Mouse (Mus musculus) lung, embryonic 16.5 days (tissue): ENCODE measurements around the gene Col5a1. TPM values are rescaled to one million over a fixed set of nuclear protein-coding genes. Genes with fewer than 3 reads are reported as not detected.

Experiments used
- ATAC-seq: fragments of 200-750 bp; cut with Nextera tagmentation; 2 replicates; pipeline ENCODE4 v1.8.0; 2017; ENCODE audit warnings: low read depth, mild to moderate bottlenecking, moderate library complexity
- H3K27ac ChIP-seq: fragments of 300-500 bp; sonication (generic); 2 replicates; pipeline ENCODE4 v1.5.1; 2014; ENCODE audit warnings: mild to moderate bottlenecking, control low read depth, low read length
- H3K27me3 ChIP-seq: fragments of 300-500 bp; sonication (generic); 2 replicates; pipeline ENCODE4 v1.6.1; 2014; ENCODE audit warnings: low read depth, low read length, mixed read lengths; ENCODE audit not compliant: control insufficient read depth, insufficient read depth
- H3K36me3 ChIP-seq: fragments of 300-500 bp; sonication (generic); 2 replicates; pipeline ENCODE4 v1.6.1; 2014; ENCODE audit warnings: low read length; ENCODE audit not compliant: control insufficient read depth, insufficient read depth
- H3K4me1 ChIP-seq: fragments of 300-500 bp; sonication (generic); replicated peaks from 2 replicates; pipeline ENCODE4 v1.6.1; 2014; ENCODE audit warnings: low read length, mixed read lengths; ENCODE audit not compliant: control insufficient read depth, insufficient read depth
- H3K4me2 ChIP-seq: fragments of 300-500 bp; sonication (generic); 2 replicates; pipeline ENCODE4 v1.6.1; 2014; ENCODE audit warnings: low read depth, low read length, control low read depth
- H3K4me3 ChIP-seq: fragments of 300-500 bp; sonication (generic); 2 replicates; pipeline ENCODE4 v1.5.1; 2014; ENCODE audit warnings: mild to moderate bottlenecking, low read length, control low read depth
- H3K9ac ChIP-seq: fragments of 300-500 bp; sonication (generic); 2 replicates; pipeline ENCODE4 v1.6.1; 2014; ENCODE audit warnings: low read length, control low read depth
- H3K9me3 ChIP-seq: fragments of 300-500 bp; sonication (generic); 2 replicates; pipeline ENCODE4 v1.6.1; 2016; ENCODE audit warnings: low read length; ENCODE audit not compliant: control insufficient read depth
- WGBS: fragments of 180-500 bp; shearing (Covaris S2); extraction: QIAGEN DNeasy Blood & Tissue Kit; methylation state at CpG from one replicate; pipeline ENCODE4 v1.1.7; 2014; 5-methylcytosine and 5-hydroxymethylcytosine counted together
- polyA plus RNA-seq: library from polyadenylated mRNA; unstranded; fragments of >200 nt; fragmentation: Nextera tagmentation; extraction: Ambion mirVana; gene quantifications from 2 replicates; pipeline ENCODE4 v1.2.1, GENCODE M21; 2015

The Col5a1 gene
- polyA plus RNA-seq = 66.2 and 69.5 TPM in 2 replicates

DNA sequence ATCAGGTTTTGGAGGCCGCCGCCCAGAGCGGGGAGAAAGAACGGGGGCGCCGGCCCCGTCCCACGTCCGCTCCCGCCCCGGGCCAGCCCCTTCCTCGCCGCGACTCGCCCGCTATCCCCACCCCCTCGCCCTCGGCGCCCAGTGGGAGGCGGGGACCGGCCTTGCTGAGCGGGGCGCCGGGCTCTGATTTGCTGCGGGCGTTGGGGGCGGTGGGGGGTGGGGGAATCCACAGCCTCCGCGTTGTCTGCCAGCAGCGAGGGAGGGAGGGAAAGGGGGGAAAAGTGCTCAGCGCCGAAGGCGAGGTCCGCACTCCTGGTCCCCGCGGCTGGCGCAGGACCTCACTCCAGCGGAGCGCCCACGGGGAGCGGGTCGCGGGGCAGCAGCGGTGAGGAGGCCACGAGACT lies at the start of gene Col5a1:
Gene Col5a1 (plus strand): TSS at position 278 of the 404 bp plus-strand sequence.
- Histone ChIP-seq H3K9me3 (no peaks in the 10 kb centered on the region), H3K4me2 (peak within 1 kb of the TSS; percentile 83), H3K27ac (peak within 1 kb of the TSS; percentile 86), H3K4me1 (peaks cover 26% of the 10 kb centered on the region), H3K27me3 (no peaks in the 10 kb centered on the region), H3K4me3 (peak within 1 kb of the TSS; percentile 70), H3K9ac (peak within 1 kb of the TSS; percentile 85), H3K36me3 (no peaks in the 10 kb centered on the region)
- ATAC-seq = peak; percentile 92
- under 1% methylated on average over 40 of the region's 45 CpGs for WGBS

DNA sequence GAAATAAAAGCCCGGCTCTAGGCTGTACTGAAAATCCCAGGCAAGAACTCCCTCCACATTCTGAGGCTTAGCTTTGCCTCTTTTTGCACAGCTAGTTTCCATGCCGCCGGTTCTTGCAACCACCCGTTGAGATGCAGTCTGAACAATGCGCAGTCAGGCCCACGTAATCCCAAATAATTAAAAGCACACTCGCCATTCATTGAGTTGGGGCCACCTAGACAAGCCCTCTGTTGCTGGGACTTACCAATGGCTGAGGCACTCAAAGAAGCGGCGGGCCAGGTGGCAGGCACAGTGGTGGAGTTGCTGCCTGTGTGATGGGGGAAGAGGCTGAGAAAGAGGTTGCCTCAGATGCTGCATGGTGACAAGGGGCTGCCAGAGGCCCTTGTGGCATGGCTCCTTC lies 48.1 kb upstream of the Col5a1 start:
- no peak for ATAC-seq
- no peak overlapping the region for H3K9ac ChIP-seq
- H3K27me3 ChIP-seq = no peaks in the 10 kb centered on the region
- H3K27ac ChIP-seq = no peak overlapping the region
- H3K9me3 ChIP-seq = no peaks in the 10 kb centered on the region
- H3K4me2 ChIP-seq = no peak overlapping the region
- no peak overlapping the region for H3K4me3 ChIP-seq
- H3K4me1 ChIP-seq = peaks cover 22% of the 10 kb centered on the region
- no peaks in the 10 kb centered on the region for H3K36me3 ChIP-seq
- WGBS = 90% methylated on average over 9 of the region's 9 CpGs

DNA sequence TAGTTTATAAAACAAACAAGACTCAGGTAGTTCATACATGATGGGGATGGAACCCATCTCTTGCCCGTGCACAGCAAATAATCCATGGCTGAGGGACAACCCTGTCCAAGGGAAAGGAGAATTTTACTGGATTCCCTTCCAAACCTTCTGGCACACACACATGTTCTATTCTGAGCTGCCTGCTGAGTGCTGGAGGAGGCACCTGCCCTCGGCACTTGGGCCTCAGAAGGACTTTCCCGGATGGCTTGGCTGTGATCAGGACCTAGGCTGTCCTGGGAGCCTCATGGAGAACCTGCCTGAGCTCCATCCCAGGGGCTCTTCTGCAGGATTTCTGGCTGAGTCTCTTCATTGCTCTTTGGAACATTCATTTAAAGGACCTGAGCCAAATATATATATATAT lies 45.3 kb upstream of the Col5a1 start:
- ATAC-seq = no peak

DNA sequence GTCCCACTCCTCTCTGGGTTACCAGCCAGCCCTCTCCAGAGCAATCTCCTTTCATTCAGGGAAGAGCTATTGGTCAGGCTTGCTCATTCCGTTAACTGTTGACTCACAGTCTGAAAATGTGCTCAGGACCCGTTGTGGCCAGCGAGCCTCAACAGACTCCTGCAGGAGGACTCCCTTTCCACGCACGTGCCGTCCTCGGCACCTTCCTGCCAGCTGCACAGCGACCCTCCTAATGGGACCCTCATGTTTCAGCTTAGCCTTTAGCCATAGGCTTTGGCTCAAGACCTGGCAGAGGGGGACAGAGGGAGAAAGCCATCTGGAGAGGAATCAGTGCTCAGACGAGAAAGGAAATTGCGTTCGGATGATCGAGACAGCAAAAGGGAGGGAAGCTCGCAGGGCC lies 43.3 kb upstream of the Col5a1 start:
- no peaks in the 10 kb centered on the region for H3K36me3 ChIP-seq
- H3K4me3 ChIP-seq = no peak overlapping the region
- WGBS = 59% methylated on average over 13 of the region's 13 CpGs
- H3K27ac ChIP-seq = no peak overlapping the region
- no peak overlapping the region for H3K9ac ChIP-seq
- no peak for ATAC-seq
- no peaks in the 10 kb centered on the region for H3K9me3 ChIP-seq
- H3K4me1 ChIP-seq = peaks cover 5% of the 10 kb centered on the region
- H3K27me3 ChIP-seq = no peaks in the 10 kb centered on the region
- no peak overlapping the region for H3K4me2 ChIP-seq

More for the DNA sequence above, 45.3 kb upstream of the Col5a1 start:
- no peak overlapping the region for H3K27ac ChIP-seq
- no peaks in the 10 kb centered on the region for H3K27me3 ChIP-seq
- no peak overlapping the region for H3K4me2 ChIP-seq
- no peak overlapping the region for H3K9ac ChIP-seq
- no peaks in the 10 kb centered on the region for H3K36me3 ChIP-seq
- peaks cover 5% of the 10 kb centered on the region for H3K4me1 ChIP-seq
- WGBS = 51% methylated on average over 3 of the region's 3 CpGs
- no peak overlapping the region for H3K4me3 ChIP-seq
- H3K9me3 ChIP-seq = no peaks in the 10 kb centered on the region

DNA sequence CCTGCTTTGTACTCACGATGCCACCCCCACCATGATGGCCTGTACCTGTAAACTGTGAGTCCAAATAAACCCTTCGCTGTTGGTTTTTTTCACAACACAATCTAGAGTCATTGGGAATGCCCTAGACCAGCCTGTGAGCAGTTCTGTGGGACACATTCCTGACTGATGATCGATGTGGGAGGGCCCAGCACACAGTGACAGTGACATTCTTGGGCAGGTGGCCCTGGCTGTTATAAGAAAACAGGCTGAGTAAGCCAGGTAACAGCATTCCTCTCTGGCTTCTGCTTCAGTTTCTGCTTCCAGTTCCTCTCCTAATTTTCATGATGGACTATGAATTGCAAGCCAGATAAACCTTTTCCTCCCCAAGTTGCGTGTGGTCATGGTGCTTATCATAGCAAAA lies 41.3 kb upstream of the Col5a1 start:
- Histone ChIP-seq H3K4me3 (no peak overlapping the region), H3K9me3 (no peaks in the 10 kb centered on the region), H3K9ac (no peak overlapping the region), H3K36me3 (no peaks in the 10 kb centered on the region), H3K27ac (no peak overlapping the region), H3K4me1 (peaks cover 12% of the 10 kb centered on the region), H3K27me3 (no peaks in the 10 kb centered on the region), H3K4me2 (no peak overlapping the region)
- no peak for ATAC-seq
- 79% methylated on average over 4 of the region's 4 CpGs for WGBS

DNA sequence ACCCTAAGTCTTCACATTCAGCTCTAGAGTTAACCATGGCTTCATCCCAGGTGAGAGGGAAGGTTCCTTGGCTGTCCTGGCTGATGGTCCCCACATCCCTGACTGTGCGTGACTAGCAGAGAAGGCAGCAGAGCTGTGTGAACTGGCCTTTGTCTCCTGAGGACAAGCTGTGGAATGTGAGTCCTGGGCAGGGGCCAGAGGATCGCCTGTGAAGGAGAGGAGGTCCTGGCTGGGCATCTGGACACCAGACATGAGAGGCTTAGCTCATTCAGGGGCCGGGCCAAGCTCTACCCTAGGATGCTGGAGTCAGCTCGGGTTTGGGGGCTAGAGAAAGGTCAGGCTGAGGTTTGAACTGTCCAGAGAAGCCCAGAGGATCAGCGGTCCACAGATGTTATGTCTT lies 39.2 kb upstream of the Col5a1 start:
- Histone ChIP-seq H3K4me3 (no peak overlapping the region), H3K9me3 (no peaks in the 10 kb centered on the region), H3K9ac (no peak overlapping the region), H3K4me1 (peaks cover 8% of the 10 kb centered on the region), H3K4me2 (no peak overlapping the region), H3K27me3 (no peaks in the 10 kb centered on the region), H3K36me3 (no peaks in the 10 kb centered on the region), H3K27ac (peak overlapping the region; percentile 87)
- WGBS = 57% methylated on average over 5 of the region's 5 CpGs
- ATAC-seq = no peak

DNA sequence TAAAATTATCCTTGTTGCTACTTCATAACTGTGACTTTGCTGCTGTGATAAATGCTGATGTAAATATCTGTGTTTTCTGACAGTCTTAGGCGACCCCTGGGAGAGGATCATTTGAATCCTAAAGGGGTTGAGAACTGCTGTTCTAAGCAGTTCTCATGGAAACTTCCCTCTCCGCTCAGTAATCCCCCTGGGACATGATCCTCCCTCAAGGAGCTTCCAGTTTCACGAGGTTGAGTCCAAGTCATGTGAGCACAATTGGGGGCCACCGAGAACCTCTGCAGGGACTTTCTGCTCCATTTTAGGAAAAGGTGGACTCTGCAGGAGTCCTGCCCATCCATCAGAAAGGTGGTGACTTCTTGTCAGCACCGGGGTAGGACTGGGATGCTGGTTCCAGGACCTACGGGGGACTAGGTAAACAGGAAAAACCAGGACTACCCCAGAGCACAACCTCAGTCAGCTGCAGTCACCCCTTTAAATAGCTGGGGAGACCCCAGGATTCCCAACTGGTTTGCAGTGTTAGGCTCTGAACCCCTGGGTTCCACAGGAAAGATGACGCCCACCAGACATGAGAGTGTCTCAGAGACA lies 38.3 kb upstream of the Col5a1 start:
- no peak overlapping the region for H3K4me3 ChIP-seq
- 52% methylated on average over 7 of the region's 7 CpGs for WGBS
- no peak overlapping the region for H3K9ac ChIP-seq
- no peaks in the 10 kb centered on the region for H3K9me3 ChIP-seq
- H3K27me3 ChIP-seq = no peaks in the 10 kb centered on the region
- no peaks in the 10 kb centered on the region for H3K36me3 ChIP-seq
- peaks cover 8% of the 10 kb centered on the region for H3K4me1 ChIP-seq
- ATAC-seq = no peak
- H3K4me2 ChIP-seq = no peak overlapping the region
- peak overlapping the region; percentile 87 for H3K27ac ChIP-seq

DNA sequence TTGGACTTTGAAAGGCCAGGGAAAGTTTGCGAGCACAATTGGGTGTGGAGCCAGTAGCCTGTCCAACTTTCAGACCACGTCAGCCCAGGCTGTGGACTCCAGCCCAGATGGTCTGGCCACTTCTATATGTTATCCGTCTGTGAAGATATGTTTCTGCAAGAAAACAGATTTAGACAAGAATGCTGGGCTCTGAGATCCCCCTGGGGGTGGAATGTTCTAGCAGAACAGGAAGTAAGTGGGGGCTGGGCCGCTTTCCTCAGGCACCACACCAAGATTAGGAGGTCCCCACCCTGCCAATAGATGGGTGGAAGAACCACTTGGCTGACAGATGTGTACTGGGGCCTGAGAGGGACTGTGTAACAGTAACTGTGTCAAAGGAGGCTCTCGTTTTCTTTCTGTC lies 37.8 kb upstream of the Col5a1 start:
- peak; percentile 92 for ATAC-seq

DNA sequence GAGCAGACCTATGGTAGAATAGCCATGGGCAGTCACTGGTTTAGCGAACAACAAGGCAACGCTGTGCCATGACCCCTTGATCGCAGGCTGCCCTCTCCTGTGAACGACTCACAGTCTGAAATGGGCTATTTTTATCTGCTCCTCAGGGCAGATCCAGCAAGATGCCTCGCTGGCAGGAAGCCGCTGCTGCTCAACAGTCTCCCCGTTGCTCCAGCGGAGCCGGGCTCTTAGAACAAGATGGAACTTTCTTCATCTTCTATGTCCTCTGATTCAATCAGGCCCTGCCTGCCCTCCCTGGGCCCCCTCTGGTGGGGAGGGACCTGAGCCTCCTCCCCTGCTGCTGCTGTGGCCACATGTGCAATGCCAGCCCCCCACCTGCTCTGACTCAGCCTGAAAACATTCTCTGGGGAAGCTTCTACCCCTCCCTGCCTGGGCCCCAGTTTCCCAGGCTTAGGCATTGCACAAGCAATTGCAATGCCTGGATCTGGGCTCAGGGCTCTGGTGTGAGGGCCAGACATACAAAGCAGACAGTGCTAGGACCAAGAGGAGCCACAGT lies 27.8 kb upstream of the Col5a1 start:
- WGBS = 29% methylated on average over 9 of the region's 9 CpGs
- Histone ChIP-seq H3K9me3 (no peaks in the 10 kb centered on the region), H3K4me3 (no peak overlapping the region), H3K27ac (peak overlapping the region; percentile 64), H3K27me3 (no peaks in the 10 kb centered on the region), H3K9ac (no peak overlapping the region), H3K36me3 (no peaks in the 10 kb centered on the region), H3K4me2 (no peak overlapping the region), H3K4me1 (peaks cover 14% of the 10 kb centered on the region)
- ATAC-seq = peak; percentile 83

More for the DNA sequence above, 37.8 kb upstream of the Col5a1 start:
- Histone ChIP-seq H3K4me3 (no peak overlapping the region), H3K4me1 (peaks cover 8% of the 10 kb centered on the region), H3K36me3 (no peaks in the 10 kb centered on the region), H3K9ac (no peak overlapping the region), H3K27ac (peak overlapping the region; percentile 87), H3K9me3 (no peaks in the 10 kb centered on the region), H3K27me3 (no peaks in the 10 kb centered on the region), H3K4me2 (no peak overlapping the region)
- 38% methylated on average over 5 of the region's 5 CpGs for WGBS
